Mouse (Mus musculus): ENCODE results near the gene Klhl3.
A peak's percentile ranks its signal among the peaks of the same experiment; 100 is the strongest.

The Klhl3 gene

GRCm38 (mm10) chr13:57959806-57960205, 153.6 kb downstream of the Klhl3 start:
- peak; percentile 28 to 57 for DNase-seq
